Mouse (Mus musculus) bone marrow, adult 2 months (tissue): ENCODE measurements at regions not wholly inside any gene's neighbourhood (a gene's known extent, or its start where the extent isn't known, plus 50 kb on each side); places are given as distances from the start of the nearest gene placed in this dataset.

Experiments used
- CTCF ChIP-seq: fragments of 200-500 bp; IDR thresholded peaks from 2 replicates; pipeline ENCODE4 v1.5.1; 2011; ENCODE audit warnings: low read length, control low read depth; ENCODE audit not compliant: control insufficient read depth, insufficient read depth
- POLR2A ChIP-seq: fragments of 200-500 bp; IDR thresholded peaks from 2 replicates; pipeline ENCODE4 v1.6.1; 2011; ENCODE audit warnings: low read depth, mild to moderate bottlenecking, control low read depth, low read length, borderline replicate concordance; ENCODE audit not compliant: control insufficient read depth

DNA sequence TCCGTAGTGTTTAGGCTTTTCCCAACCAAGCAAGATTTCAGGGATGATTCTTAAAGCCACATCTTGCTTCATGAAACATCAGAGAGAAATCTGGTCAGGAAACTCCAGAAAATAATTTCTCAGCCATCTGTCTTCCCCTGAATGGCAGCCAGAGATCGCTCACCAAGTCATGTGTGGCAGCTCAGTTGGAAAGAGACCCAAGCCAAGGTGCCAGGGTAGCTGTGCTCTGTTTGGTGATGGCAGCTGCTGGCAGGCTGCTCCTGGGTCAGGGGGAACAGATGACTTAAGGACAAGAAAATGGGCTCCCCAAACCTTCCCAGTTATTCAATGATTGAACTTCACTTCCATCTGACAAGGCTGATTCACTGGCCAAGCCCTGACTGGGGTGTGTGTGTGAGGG lies 91.7 kb upstream of the Syt6 start:
- TF ChIP-seq POLR2A (no peak), CTCF (no peak)
